Mouse (Mus musculus): Measurements from ENCODE around the gene Fbxl13. TPM values are rescaled to one million over a fixed set of nuclear protein-coding genes. Genes with fewer than 3 reads are reported as not detected.

The Fbxl13 gene
- total RNA-seq, 2 experiments from 2014 or later: 0.29 to 0.44 TPM

- intact Hi-C loops (cut with DNase I): no loop called here
- DNase-seq (ENCODE audit: low spot score in 2 of 2): no peak
Measured at GRCm38 (mm10) chr5:21542226-21542625, 103.2 kb downstream of the Fbxl13 start.

- DNase-seq (ENCODE audit: low spot score in 2 of 2): no peak
- intact Hi-C loops (cut with DNase I): no loop called here
Measured at GRCm38 (mm10) chr5:21532921-21533320, 112.5 kb downstream of the Fbxl13 start.

DNA sequence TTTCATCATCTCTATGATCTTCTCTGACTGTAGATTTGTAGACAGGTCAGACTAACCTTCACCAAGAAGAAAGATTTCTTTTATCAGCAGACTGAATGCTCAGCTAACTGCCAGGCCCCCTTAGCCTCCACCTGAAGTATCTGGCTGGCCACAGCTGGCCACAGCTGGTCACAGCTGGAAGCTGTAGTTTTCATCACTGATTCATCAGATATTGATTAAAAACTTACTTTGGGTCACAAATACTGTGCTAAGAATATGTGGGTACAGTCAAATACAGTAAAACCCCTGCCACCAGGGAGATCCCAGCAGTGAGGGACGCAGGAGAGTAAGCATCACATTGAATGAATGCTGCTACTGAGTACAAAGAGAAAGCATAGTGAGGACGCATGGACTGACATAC lies 113.3 kb downstream of the Fbxl13 start:
- no peak for DNase-seq (ENCODE audit: low spot score in 2 of 2)
- intact Hi-C loops (cut with DNase I): no loop called here

DNA sequence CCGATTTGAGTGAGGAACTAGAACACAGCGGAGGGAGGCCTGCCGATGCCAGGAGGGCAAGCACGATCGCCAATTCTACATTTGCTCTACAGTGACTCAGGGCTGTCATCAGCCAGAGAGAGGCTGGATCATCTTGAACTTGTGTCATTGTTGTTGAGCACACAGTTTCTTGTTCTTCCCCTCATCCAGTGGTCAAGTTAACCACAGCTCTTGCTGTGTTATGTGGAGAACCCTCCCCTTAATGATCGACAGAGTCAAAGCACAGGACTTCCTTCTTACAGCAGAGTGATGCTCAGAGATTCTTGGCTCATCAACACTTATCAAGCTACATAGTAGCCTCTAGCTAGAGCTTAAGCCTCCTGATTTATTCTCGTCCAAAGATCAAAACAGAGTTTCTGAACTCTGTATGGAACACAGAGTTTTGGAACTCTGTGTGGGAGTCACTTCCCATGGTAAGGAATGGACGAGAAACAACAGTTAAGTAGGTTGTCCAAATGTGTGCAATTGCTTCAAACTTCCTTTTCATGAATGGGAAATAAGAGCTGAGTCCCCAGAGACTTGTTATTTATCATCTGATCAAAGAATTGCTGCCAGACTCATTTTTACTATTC lies 116.2 kb downstream of the Fbxl13 start:
- intact Hi-C loops (cut with DNase I): no loop called here
- DNase-seq (ENCODE audit: low spot score in 2 of 2): no peak

GRCm38 (mm10) chr5:21528068-21528842 lies 117.2 kb downstream of the Fbxl13 start:
- intact Hi-C loops (cut with DNase I): no loop called here
- no peak for DNase-seq (ENCODE audit: low spot score in 2 of 2)

GRCm38 (mm10) chr5:21527488-21527911 lies 117.9 kb downstream of the Fbxl13 start:
- intact Hi-C loops (cut with DNase I): no loop called here
- no peak for DNase-seq (ENCODE audit: low spot score in 2 of 2)

GRCm38 (mm10) chr5:21526835-21527485 lies 118.5 kb downstream of the Fbxl13 start:
- intact Hi-C loops (cut with DNase I): no loop called here
- DNase-seq (ENCODE audit: low spot score in 2 of 2): no peak

GRCm38 (mm10) chr5:21519166-21519565 lies 126.3 kb downstream of the Fbxl13 start:
- intact Hi-C loops (cut with DNase I): no loop called here
- DNase-seq (ENCODE audit: low spot score in 2 of 2): no peak

- no peak for DNase-seq (ENCODE audit: low spot score in 2 of 2)
- intact Hi-C loops (cut with DNase I): no loop called here
Measured at GRCm38 (mm10) chr5:21518207-21518606, 127.2 kb downstream of the Fbxl13 start.

DNA sequence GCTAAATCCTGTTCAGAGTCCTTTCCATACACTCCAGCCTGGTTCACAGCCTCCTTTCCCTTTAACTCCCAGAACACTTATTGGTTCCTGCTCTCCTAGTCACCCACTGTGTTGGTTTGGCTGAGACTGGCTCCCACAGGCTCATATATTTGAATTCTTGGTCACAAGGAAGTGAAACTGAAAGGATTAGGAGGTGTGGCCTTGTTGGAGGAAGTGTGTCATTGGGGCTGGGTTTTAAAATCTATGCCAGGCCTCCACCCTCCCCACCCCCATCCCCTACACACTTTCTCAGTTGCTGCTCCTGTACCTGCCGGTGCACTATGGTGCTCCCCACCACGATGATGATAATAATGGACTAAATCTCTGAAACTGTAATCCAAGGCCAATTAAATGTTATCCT lies 127.9 kb downstream of the Fbxl13 start:
- DNase-seq (ENCODE audit: low spot score in 2 of 2): no peak
- intact Hi-C loops (cut with DNase I): no loop called here

GRCm38 (mm10) chr5:21513363-21513762 lies 132.1 kb downstream of the Fbxl13 start:
- DNase-seq (ENCODE audit: low spot score in 2 of 2): no peak
- intact Hi-C loops (cut with DNase I): no loop called here

GRCm38 (mm10) chr5:21509801-21510200 lies 135.6 kb downstream of the Fbxl13 start:
- intact Hi-C loops (cut with DNase I): no loop called here
- no peak for DNase-seq (ENCODE audit: low spot score in 2 of 2)

- DNase-seq (ENCODE audit: low spot score in 2 of 2): no peak
- intact Hi-C loops (cut with DNase I): no loop called here
Measured at GRCm38 (mm10) chr5:21506887-21507286, 138.5 kb downstream of the Fbxl13 start.

DNA sequence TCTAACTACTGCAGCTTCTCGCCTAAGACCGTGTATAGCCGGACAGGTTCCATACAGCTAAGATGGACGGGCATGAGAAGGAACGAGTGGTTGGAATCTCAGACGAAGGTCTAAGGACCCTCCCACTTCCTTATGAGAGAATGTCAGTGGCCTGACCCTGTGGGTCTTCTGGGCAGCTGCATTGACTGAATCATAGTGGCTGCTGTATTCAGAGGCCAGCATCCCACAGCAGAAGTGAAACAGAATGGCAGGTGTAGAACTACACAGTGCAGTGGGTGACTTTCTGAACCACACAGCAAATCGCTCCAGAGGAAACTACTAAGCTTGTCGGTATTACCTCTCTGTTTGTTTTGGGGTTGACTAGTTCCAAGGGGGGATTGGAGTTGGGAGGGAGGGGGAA lies 140.3 kb downstream of the Fbxl13 start:
- intact Hi-C loops (cut with DNase I): no loop called here

GRCm38 (mm10) chr5:21502936-21503610 lies 142.4 kb downstream of the Fbxl13 start:
- DNase-seq (ENCODE audit: low spot score in 2 of 2): peak in 1 of 2 experiments; percentile 51
- intact Hi-C loops (cut with DNase I): no loop called here

More for the DNA sequence above, 140.3 kb downstream of the Fbxl13 start:
- no peak for DNase-seq (ENCODE audit: low spot score in 2 of 2)

DNA sequence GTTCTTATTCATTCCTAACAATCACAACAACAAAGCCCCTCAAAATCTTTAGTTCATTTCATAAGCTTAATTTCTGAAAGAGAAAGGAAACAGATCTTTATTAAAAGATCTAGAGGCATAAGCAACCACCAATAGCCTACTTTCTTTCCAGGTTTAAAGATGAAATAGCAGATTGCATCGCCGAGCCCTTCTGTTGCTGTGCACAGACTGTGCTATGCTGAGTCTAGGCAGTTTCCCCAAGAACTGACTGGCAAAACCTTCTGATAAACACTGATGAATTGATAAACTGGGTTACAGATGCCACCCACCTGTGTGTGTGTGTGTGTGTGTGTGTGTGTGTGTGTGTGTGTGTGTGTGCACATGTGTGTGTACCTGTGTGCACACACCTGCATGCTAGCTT lies 144.5 kb downstream of the Fbxl13 start:
- no peak for DNase-seq (ENCODE audit: low spot score in 2 of 2)
- intact Hi-C loops (cut with DNase I): no loop called here

- DNase-seq (ENCODE audit: low spot score in 2 of 2): no peak
- intact Hi-C loops (cut with DNase I): no loop called here
Measured at GRCm38 (mm10) chr5:21500133-21500532, 145.3 kb downstream of the Fbxl13 start.

DNA sequence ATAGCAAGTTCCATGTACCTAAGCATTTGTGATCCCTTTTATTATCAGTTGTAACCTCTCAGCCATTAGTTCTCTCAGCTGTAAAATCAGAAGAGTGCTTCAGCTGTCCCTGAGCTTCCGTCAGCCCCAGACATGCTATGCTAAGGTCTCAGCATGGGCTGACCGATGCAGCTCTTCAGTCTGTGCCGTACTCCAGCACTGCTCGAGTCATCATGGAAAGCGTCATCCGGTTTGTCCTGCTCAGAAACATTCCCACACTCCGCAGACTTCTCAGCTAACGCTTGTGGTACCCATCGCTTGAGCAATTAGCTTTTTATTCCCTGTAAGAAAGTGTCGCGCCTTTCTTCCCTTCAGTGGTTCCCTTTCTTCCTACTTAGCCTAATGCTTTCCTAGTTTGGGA lies 146.5 kb downstream of the Fbxl13 start:
- intact Hi-C loops (cut with DNase I): no loop called here
- no peak for DNase-seq (ENCODE audit: low spot score in 2 of 2)

DNA sequence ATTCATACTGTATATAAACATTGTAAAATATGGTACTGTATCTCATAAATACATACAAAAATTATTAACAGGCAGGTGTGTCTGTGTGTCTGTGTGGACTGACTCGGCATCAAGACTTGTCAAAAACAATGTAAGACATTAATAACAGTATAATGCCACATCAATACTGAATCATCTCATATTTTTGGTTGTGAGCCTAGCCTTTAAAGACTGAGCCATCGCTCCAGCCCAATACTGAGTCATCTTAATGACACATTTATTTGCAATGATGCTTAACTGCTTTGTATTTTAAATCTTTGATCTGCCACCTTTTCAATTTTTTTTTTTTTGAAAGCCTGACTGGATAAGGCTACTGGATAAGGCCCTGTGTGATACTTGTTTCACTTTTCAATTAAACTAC lies 146.9 kb downstream of the Fbxl13 start:
- no peak for DNase-seq (ENCODE audit: low spot score in 2 of 2)
- intact Hi-C loops (cut with DNase I): no loop called here

DNA sequence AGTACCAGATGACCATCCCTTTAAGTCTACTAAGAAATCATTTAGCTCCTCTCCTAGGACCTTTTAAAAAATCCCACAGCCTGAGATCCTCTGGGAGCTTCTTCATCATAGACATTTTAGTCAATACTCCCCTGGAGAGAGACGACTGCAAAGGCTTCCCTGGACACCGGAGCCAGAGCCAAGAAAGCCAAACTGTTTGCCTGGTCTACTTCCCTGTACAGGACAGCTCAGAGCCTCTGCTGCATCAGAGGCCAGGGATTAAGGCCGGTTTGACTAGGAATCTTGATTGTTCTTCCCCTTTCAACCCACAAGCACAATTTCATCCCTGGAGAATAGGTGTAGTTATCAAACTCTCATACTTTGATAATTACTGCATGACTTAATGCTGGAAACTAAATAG lies 148.6 kb downstream of the Fbxl13 start:
- intact Hi-C loops (cut with DNase I): no loop called here
- DNase-seq (ENCODE audit: low spot score in 2 of 2): no peak
